Mouse (Mus musculus) embryonic facial prominence, embryonic 13.5 days (tissue): ENCODE measurements around the gene Slc30a4. TPM values are rescaled to one million over a fixed set of nuclear protein-coding genes. Genes with fewer than 3 reads are reported as not detected.

Source experiments
- ATAC-seq: fragments of 200-750 bp; cut with Nextera tagmentation; 2 replicates; pipeline ENCODE4 v1.8.0; 2017; ENCODE audit warnings: low read depth; ENCODE audit not compliant: insufficient number of reproducible peaks, insufficient read depth, low FRiP score, low TSS enrichment
- H3K27ac ChIP-seq: fragments of 300-500 bp; sonication (generic); 2 replicates; pipeline ENCODE4 v1.5.1; 2015; ENCODE audit warnings: moderate library complexity, mild to moderate bottlenecking, inconsistent platforms
- H3K27me3 ChIP-seq: fragments of 300-500 bp; sonication (generic); 2 replicates; pipeline ENCODE4 v1.6.1; 2015; ENCODE audit warnings: mild to moderate bottlenecking, inconsistent platforms
- H3K36me3 ChIP-seq: fragments of 300-500 bp; sonication (generic); 2 replicates; pipeline ENCODE4 v1.6.1; 2015; ENCODE audit warnings: mild to moderate bottlenecking, inconsistent platforms
- H3K4me1 ChIP-seq: fragments of 300-500 bp; sonication (generic); 2 replicates; pipeline ENCODE4 v1.6.1; 2015; ENCODE audit warnings: inconsistent platforms
- H3K4me2 ChIP-seq: fragments of 300-500 bp; sonication (generic); 2 replicates; pipeline ENCODE4 v1.6.1; 2015; ENCODE audit warnings: moderate library complexity, mild to moderate bottlenecking, inconsistent platforms
- H3K4me3 ChIP-seq: fragments of 300-500 bp; sonication (generic); 2 replicates; pipeline ENCODE4 v1.5.1; 2015; ENCODE audit warnings: mild to moderate bottlenecking, inconsistent platforms
- H3K9ac ChIP-seq: fragments of 300-500 bp; sonication (generic); 2 replicates; pipeline ENCODE4 v1.6.1; 2015; ENCODE audit warnings: mild to moderate bottlenecking, inconsistent platforms
- H3K9me3 ChIP-seq: fragments of 300-500 bp; sonication (generic); 2 replicates; pipeline ENCODE4 v1.6.1; 2016; ENCODE audit warnings: inconsistent platforms
- WGBS: fragments of 180-500 bp; shearing (Covaris S2); methylation state at CpG from one replicate; pipeline ENCODE4 v1.1.7; 2015; ENCODE audit warnings: mixed read lengths; 5-methylcytosine and 5-hydroxymethylcytosine counted together
- polyA plus RNA-seq: library from polyadenylated mRNA; unstranded; fragments of >200 nt; fragmentation: Nextera tagmentation; extraction: Ambion mirVana; gene quantifications from 2 replicates; pipeline ENCODE4 v1.2.1, GENCODE M21; 2015

Slc30a4 gene
- 8.3 and 8.5 TPM in 2 replicates for polyA plus RNA-seq

DNA sequence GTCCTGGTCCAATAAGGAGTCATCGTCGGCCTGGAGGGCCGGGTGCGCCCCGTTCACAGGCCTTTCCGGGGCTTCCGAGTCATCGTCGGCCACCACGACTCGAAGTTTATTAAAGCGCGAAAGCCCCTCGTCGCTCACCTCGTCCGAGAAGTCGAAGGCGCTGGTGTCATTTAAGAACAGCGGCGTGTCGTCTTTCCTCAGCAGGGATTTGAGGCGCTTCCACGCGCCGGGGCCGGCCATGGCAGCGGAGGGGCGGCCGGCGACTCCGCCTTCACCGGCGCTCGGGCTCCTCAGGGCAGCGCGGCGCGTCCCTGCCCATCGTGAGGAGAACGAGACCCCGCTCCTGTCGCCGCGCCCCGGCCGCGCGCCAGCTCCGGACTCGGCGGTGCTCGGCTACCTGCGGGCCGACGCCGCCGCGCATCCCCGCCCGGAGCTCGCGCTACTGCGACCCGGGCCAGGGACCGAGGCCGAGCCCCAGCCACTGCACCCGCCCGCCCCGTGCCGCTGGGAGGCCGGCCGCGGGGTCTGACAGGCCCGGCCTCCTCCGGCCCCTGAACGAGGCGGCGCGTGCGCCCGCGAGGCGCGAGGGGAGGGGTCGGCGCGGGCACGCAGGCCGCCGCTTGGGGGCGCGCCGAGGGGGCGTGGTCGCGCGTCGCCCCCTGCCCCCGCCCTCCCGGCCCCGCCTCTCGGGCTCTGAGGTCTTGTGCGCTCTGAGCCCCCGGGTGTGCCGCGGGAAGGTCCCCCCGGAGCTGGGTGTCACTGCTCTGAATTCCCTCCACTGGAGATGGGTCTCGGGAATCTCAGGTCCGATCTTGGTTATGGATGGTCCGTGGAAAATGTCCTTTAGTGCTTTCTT lies at the start of gene Slc30a4:
Gene Slc30a4, minus strand, starts transcription at position 483 of the 856 bp plus-strand sequence.
- peak; percentile 94 for ATAC-seq
- peak within 1 kb of the TSS; percentile 66; the same call in 1 of the 2 replicates for H3K27ac ChIP-seq

DNA sequence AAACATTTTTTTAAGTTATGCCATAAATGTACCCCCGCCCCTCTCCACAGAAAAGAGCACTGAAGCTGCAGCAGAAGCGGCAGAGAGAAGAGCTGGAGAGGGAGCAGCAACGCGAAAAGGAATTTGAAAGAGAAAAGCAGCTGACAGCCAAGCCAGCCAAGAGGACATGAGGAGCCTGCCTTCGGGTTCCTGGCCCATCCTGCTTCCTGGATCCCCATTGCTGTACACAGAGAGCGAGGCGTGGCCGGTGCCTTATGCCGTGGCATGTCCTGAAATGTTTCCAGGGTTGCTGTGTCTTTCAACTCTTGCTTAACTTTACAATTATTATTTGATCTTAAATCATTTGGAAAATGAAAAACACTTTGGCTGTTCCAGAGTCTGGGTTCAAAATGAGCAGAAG lies 44.0 kb upstream of the Slc30a4 start:
- Histone ChIP-seq H3K27me3 (no peaks in the 10 kb centered on the region), H3K36me3 (peaks cover 49% of the 10 kb centered on the region), H3K4me3 (no peak overlapping the region), H3K9me3 (no peaks in the 10 kb centered on the region), H3K27ac (no peak overlapping the region), H3K4me2 (no peak overlapping the region), H3K4me1 (no peaks in the 10 kb centered on the region), H3K9ac (no peak overlapping the region)
- ATAC-seq: no peak
- 85% methylated on average over 9 of the region's 9 CpGs for WGBS

More for the DNA sequence above, at the start of gene Slc30a4:
- Histone ChIP-seq H3K4me3 (peak within 1 kb of the TSS; percentile 80), H3K4me2 (peak within 1 kb of the TSS; percentile 82), H3K9ac (peak within 1 kb of the TSS; percentile 88), H3K36me3 (no peaks in the 10 kb centered on the region), H3K9me3 (no peaks in the 10 kb centered on the region), H3K27me3 (peaks cover 7% of the 10 kb centered on the region), H3K4me1 (peaks cover 12% of the 10 kb centered on the region)
- under 1% methylated on average over 92 of the region's 111 CpGs for WGBS

DNA sequence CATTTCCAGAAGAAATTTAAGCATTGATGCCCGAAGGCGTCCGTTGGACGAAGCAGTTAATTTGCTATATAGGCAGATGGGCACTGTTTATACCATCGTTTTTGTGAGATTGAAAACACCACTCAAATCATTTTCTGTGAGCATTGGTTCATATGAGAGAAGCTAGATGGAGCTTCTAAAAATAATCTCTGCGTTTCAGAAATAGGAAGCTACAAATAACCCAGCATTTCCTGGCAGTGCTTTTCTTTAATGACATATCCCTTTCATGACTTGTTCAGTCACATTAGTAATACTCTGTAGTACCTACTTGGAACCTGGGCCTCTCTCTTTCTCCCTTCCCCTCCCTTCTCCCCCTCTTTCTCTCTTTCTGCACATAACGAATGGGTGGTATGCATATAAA lies 36.6 kb upstream of the Slc30a4 start:
- H3K4me3 ChIP-seq: peak overlapping the region; percentile 92
- H3K36me3 ChIP-seq: peaks cover 7% of the 10 kb centered on the region
- WGBS: 24% methylated on average over 7 of the region's 7 CpGs
- H3K27ac ChIP-seq: 0 out of 2 replicates have a peak overlapping the region, but pooled peaks have one; percentile 96
- H3K4me1 ChIP-seq: peaks cover 8% of the 10 kb centered on the region
- peak overlapping the region; percentile 69 for H3K4me2 ChIP-seq
- H3K9ac ChIP-seq: peak overlapping the region; percentile 95
- peaks cover 15% of the 10 kb centered on the region for H3K27me3 ChIP-seq
- no peaks in the 10 kb centered on the region for H3K9me3 ChIP-seq
- no peak for ATAC-seq

DNA sequence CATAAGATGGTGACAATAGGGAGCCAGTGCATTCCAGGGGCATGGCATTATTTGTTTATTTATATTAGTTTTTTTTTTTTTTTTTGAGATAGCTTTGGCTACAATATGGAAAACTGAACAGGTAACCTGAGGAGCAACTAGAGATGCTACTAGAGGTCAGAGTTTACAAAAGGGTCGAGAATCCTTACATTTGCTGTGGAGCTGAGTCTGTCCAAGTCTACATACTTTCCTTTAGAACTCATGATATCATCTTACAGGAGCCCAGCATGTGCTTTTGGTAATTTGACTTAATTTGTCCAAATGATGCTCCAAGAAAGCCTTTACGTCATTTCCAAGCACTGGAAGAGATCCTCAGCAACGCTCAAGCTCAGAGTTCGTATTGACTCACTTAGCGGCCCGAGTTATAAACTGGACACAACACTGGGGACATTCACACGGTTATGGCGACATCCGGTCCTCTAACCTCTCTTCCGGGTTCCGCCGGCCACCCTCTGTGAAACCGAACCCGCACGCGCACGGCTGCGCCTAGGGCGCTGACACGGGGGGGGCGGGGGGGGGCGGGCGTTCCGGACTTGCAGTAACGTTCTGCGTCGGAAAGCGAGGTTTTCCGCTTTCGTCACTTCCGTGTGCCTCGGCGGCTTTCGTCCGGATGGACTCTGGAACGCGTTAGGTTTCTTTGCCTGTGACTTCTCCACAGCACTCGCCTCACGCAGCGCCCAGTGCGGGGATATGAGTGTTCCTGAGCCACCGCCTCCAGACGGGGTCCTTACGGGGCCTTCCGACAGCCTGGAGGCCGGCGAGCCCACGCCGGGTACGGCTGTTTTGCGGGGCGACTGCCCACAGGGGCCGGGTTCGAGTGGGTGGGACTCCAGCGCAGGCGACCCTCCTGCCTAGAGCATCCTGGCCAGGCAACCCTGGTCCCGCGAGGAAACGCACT lies 35.7 kb upstream of the Slc30a4 start, which contains the start of gene Bloc1s6:
Gene Bloc1s6, plus strand, starts transcription at position 610 of the 937 bp plus-strand sequence.
- ATAC-seq: peak; percentile 91
- Histone ChIP-seq H3K27ac (peak within 1 kb of the TSS; percentile 96), H3K4me3 (peak within 1 kb of the TSS; percentile 92), H3K9ac (peak within 1 kb of the TSS; percentile 95), H3K36me3 (peaks cover 3% of the 10 kb centered on the region; the same call in 1 of the 2 replicates), H3K4me2 (peak within 1 kb of the TSS; percentile 69), H3K9me3 (no peaks in the 10 kb centered on the region), H3K4me1 (peaks cover 8% of the 10 kb centered on the region), H3K27me3 (peaks cover 15% of the 10 kb centered on the region)
- WGBS: under 1% methylated on average over 47 of the region's 59 CpGs

DNA sequence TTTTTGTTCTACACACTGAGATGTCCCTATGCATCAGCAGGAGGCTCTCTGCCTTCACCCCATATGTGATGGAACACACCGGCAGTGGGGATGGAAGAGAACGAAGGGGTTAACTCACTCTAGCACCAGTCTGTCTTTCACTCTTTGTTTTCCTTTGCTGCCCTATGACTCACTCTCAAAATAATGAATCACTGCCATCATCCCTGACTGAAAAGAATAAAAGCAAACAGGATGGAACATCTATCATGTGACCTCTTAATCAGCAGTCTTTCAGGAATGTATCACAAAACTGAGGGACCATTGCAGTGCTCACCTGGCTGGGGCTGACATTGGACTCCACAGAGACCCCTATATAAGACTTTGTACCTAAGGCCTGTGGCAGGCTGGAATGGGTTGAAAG lies 29.0 kb upstream of the Slc30a4 start:
- Histone ChIP-seq H3K36me3 (no peaks in the 10 kb centered on the region), H3K27me3 (peaks cover 26% of the 10 kb centered on the region), H3K4me1 (no peaks in the 10 kb centered on the region), H3K4me2 (no peak overlapping the region), H3K9me3 (no peaks in the 10 kb centered on the region), H3K27ac (no peak overlapping the region), H3K4me3 (no peak overlapping the region), H3K9ac (no peak overlapping the region)
- no peak for ATAC-seq
- 76% methylated on average over 2 of the region's 2 CpGs for WGBS

DNA sequence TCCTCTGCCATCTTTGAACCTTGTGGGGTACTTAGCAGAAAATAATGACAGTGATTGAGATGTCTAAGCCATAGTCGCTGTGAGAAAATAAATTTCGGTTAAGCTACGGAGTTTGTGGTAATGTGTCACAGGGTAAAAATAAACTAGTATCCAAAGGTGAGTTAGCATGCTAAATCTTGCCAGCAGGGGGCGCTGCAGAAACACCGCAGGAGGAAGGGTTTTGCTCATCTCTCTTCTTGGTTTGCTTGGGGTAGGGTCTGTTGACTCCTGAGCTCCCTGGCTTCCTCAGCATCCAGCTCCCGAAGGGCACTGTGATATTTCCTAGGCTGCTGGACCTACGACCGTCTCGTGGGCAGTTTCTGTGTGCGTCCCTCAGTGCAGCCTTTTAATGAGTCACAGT lies 23.1 kb upstream of the Slc30a4 start:
- H3K4me2 ChIP-seq: no peak overlapping the region
- ATAC-seq: no peak
- no peaks in the 10 kb centered on the region; the same call in 1 of the 2 replicates for H3K27me3 ChIP-seq
- no peak overlapping the region for H3K27ac ChIP-seq
- no peaks in the 10 kb centered on the region for H3K4me1 ChIP-seq
- H3K9me3 ChIP-seq: no peaks in the 10 kb centered on the region
- 59% methylated on average over 10 of the region's 10 CpGs for WGBS
- no peak overlapping the region for H3K4me3 ChIP-seq
- H3K36me3 ChIP-seq: no peaks in the 10 kb centered on the region
- no peak overlapping the region for H3K9ac ChIP-seq

DNA sequence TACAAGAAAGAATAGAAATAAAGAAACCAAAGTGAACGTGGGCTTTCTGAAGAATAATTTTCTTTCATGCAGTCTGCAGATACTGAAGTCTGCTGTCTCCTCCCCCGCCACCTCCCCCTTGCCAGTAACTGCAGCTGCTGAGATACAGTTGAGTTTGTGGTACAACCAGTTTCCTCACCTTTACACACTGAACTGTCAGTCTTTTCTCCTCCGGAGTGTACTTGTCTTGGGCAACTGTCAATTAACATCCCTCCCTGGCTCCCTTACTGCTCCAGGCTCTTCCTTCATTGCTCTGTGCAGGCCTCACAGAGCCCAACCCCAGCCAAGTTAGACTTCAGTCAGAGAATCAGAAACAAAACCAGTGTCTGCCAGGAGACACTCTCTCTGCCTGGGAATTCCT lies 18.1 kb upstream of the Slc30a4 start:
- no peak for ATAC-seq
- H3K4me1 ChIP-seq: no peaks in the 10 kb centered on the region

DNA sequence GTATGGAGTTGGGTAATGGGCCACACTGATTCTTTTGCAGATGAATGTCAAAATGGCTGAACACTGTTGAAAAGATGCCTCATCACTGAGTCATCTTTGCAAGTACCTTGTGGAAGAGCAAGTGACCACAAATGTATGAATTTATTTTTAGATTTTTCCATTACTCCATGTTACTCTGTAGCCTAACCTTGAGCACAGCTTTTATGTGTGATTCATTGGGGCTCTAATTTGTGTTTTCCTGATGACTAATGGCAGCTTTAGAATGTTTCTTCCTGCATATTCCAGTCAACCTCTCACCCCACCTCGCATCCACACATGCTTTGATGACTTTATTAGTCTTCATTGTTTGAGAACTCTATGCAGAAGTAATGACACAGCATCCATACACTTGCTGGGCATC lies 16.8 kb upstream of the Slc30a4 start:
- Histone ChIP-seq H3K36me3 (no peaks in the 10 kb centered on the region), H3K27ac (no peak overlapping the region), H3K4me1 (no peaks in the 10 kb centered on the region), H3K9me3 (no peaks in the 10 kb centered on the region), H3K9ac (no peak overlapping the region), H3K4me3 (no peak overlapping the region), H3K4me2 (no peak overlapping the region), H3K27me3 (no peaks in the 10 kb centered on the region)
- no peak for ATAC-seq
- WGBS: 70% methylated on average over 1 of the region's 1 CpGs

More for the DNA sequence above, 18.1 kb upstream of the Slc30a4 start:
- H3K9ac ChIP-seq: no peak overlapping the region
- H3K36me3 ChIP-seq: no peaks in the 10 kb centered on the region
- no peak overlapping the region for H3K4me2 ChIP-seq
- no peak overlapping the region for H3K27ac ChIP-seq
- no peaks in the 10 kb centered on the region for H3K9me3 ChIP-seq
- no peak overlapping the region for H3K4me3 ChIP-seq
- H3K27me3 ChIP-seq: no peaks in the 10 kb centered on the region
- WGBS: 59% methylated on average over 3 of the region's 3 CpGs

DNA sequence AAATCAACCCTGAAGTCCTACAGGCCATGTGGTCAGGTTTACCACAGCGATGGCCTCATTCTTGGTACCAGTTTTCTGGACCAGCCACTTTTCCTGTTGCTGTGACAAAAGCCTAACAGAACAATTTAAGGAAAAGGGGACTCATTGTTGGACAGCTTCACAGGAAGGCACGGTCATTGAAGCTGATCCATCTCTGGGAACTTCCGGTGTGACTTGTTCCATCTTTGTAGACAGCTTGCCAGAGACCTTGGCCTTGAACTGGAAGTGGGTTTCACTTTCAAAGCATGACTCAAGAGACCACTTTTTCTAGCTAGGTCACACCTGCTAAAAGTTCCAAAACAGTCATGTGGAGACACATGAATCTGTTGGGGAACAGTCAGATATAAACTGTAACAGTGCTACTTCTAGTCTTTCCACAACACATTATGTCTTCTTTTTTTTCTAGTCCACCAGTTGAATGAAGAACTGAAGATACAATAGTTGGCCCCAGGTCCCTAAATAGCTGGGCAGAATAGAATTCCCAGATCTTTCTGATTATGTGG lies 13.9 kb upstream of the Slc30a4 start:
- no peak for ATAC-seq
- 81% methylated on average over 3 of the region's 3 CpGs for WGBS
- no peaks in the 10 kb centered on the region for H3K4me1 ChIP-seq
- H3K27ac ChIP-seq: no peak overlapping the region
- H3K4me2 ChIP-seq: no peak overlapping the region
- H3K27me3 ChIP-seq: no peaks in the 10 kb centered on the region
- no peak overlapping the region for H3K9ac ChIP-seq
- no peak overlapping the region for H3K4me3 ChIP-seq
- H3K36me3 ChIP-seq: no peaks in the 10 kb centered on the region
- no peaks in the 10 kb centered on the region for H3K9me3 ChIP-seq

DNA sequence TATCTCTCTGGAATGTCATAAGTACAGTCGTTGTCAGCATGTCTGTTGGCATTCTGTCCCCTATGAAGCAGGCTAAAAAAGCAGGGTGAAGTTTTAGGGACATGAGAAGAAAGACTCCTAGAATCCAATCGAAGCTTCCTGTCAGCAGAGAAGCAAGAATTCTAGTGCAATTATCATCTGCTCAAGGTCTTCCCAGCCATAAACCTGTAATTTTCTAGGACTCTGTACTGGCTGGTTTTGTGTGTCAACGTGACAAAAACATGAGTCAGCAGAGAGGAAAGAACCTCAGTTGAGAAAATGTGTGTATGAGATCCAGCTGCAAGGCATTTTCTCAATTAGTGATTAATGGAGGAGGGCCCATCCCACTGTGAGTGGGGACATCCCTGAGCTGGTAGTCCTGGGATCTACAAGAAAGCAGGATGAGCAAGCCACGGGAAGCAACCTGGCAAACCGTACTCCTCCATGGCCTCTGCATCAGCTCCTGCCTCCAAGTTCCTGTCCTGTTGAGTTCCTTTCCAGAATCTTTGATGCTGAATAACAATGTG lies 12.8 kb upstream of the Slc30a4 start:
- H3K4me1 ChIP-seq: no peaks in the 10 kb centered on the region
- no peak overlapping the region for H3K27ac ChIP-seq
- no peak overlapping the region for H3K4me3 ChIP-seq
- H3K9me3 ChIP-seq: no peaks in the 10 kb centered on the region
- H3K36me3 ChIP-seq: no peaks in the 10 kb centered on the region
- no peak overlapping the region for H3K4me2 ChIP-seq
- ATAC-seq: no peak
- WGBS: 62% methylated on average over 5 of the region's 5 CpGs
- no peaks in the 10 kb centered on the region for H3K27me3 ChIP-seq
- no peak overlapping the region for H3K9ac ChIP-seq

DNA sequence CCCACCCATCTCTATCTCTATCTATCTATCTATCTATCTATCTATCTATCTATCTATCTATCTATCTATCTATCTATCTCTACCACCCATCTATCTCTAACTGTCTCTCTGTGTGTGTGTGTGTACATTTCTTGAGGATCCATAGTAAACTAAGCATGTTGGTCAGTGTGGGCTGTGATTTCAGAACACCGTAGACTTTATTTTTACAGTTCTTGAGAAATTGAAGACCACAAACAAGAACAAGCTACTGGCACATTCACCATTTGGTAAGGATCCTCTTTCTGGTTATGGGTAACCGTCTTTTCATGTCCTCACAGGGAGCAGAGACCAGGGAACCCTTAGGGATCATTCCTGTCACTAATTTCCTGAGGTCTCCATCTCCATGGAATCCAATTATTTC lies 10.4 kb upstream of the Slc30a4 start:
- H3K36me3 ChIP-seq: no peaks in the 10 kb centered on the region
- H3K4me2 ChIP-seq: no peak overlapping the region
- H3K27ac ChIP-seq: no peak overlapping the region
- no peaks in the 10 kb centered on the region; the same call in 1 of the 2 replicates for H3K27me3 ChIP-seq
- no peak overlapping the region for H3K9ac ChIP-seq
- 0 out of 2 replicates have a peak, but pooled peaks cover 3% of the 10 kb centered on the region for H3K4me1 ChIP-seq
- no peaks in the 10 kb centered on the region for H3K9me3 ChIP-seq
- ATAC-seq: no peak
- H3K4me3 ChIP-seq: no peak overlapping the region
- 71% methylated on average over 2 of the region's 2 CpGs for WGBS
